Mouse (Mus musculus) intestine, postnatal 0 days (tissue): ENCODE data around the gene Rbmxl2. TPM values are rescaled to one million over a fixed set of nuclear protein-coding genes. Genes with fewer than 3 reads are reported as not detected.

ENCODE experiments used
- ATAC-seq: fragments of 200-750 bp; cut with Nextera tagmentation; 2 replicates; pipeline ENCODE4 v1.8.0; 2017; ENCODE audit warnings: mild to moderate bottlenecking, moderate TSS enrichment, moderate library complexity
- H3K27ac ChIP-seq: fragments of 300-500 bp; sonication (generic); 2 replicates; pipeline ENCODE4 v1.5.1; 2014; ENCODE audit warnings: mild to moderate bottlenecking, low read depth, low read length, moderate library complexity
- H3K27me3 ChIP-seq: fragments of 300-500 bp; sonication (generic); replicated peaks from 2 replicates; pipeline ENCODE4 v1.6.1; 2014; ENCODE audit warnings: low read length, mixed read lengths; ENCODE audit not compliant: control insufficient read depth, insufficient read depth
- H3K36me3 ChIP-seq: fragments of 300-500 bp; sonication (generic); 2 replicates; pipeline ENCODE4 v1.6.1; 2014; ENCODE audit warnings: mild to moderate bottlenecking, moderate library complexity; ENCODE audit not compliant: control insufficient read depth, insufficient read depth
- H3K4me1 ChIP-seq: fragments of 300-500 bp; sonication (generic); replicated peaks from 2 replicates; pipeline ENCODE4 v1.6.1; 2014; ENCODE audit warnings: antibody characterized with exemption, low read length, mixed read lengths; ENCODE audit not compliant: control insufficient read depth, insufficient read depth
- H3K4me2 ChIP-seq: fragments of 300-500 bp; sonication (generic); replicated peaks from 2 replicates; pipeline ENCODE4 v1.6.1; 2014; ENCODE audit warnings: low read depth, mild to moderate bottlenecking, moderate library complexity
- H3K4me3 ChIP-seq: fragments of 300-500 bp; sonication (generic); 2 replicates; pipeline ENCODE4 v1.5.1; 2014; ENCODE audit warnings: low read depth, low read length
- H3K9ac ChIP-seq: fragments of 300-500 bp; sonication (generic); 2 replicates; pipeline ENCODE4 v1.6.1; 2014; ENCODE audit warnings: mild to moderate bottlenecking, low read depth, low read length
- H3K9me3 ChIP-seq: fragments of 300-500 bp; sonication (generic); 2 replicates; pipeline ENCODE4 v1.6.1; 2016; ENCODE audit warnings: mixed run types; ENCODE audit not compliant: control insufficient read depth
- CTCF ChIP-seq: sonication (generic); IDR thresholded peaks from 2 replicates; pipeline ENCODE4 v1.5.1; 2016; ENCODE audit warnings: low read depth, mild to moderate bottlenecking, control low read depth, antibody characterized with exemption, moderate library complexity
- WGBS: fragments of 180-500 bp; shearing (Covaris S2); extraction: QIAGEN DNeasy Blood & Tissue Kit; methylation state at CpG from one replicate; pipeline ENCODE4 v1.1.7; 2014; 5-methylcytosine and 5-hydroxymethylcytosine counted together
- polyA plus RNA-seq: library from polyadenylated mRNA; unstranded; fragments of >200 nt; fragmentation: Nextera tagmentation; extraction: Ambion mirVana; gene quantifications from 2 replicates; pipeline ENCODE4 v1.2.1, GENCODE M21; 2015

Rbmxl2 gene
- polyA plus RNA-seq, 1 experiment from 2014 or later: not detected

GRCm38 (mm10) chr7:107215723-107216122, 6.5 kb downstream of the Rbmxl2 start:
- no peak overlapping the region for H3K9ac ChIP-seq
- no peak overlapping the region for H3K4me3 ChIP-seq
- peaks cover 10% of the 10 kb centered on the region; the same call in 1 of the 2 replicates for H3K27me3 ChIP-seq
- no peaks in the 10 kb centered on the region for H3K9me3 ChIP-seq
- H3K4me1 ChIP-seq: no peaks in the 10 kb centered on the region
- no peaks in the 10 kb centered on the region for H3K36me3 ChIP-seq
- TF ChIP-seq CTCF: peak; percentile 76
- no peak overlapping the region for H3K27ac ChIP-seq
- no peak for ATAC-seq
- H3K4me2 ChIP-seq: no peak overlapping the region

- Histone ChIP-seq H3K4me1 (no peaks in the 10 kb centered on the region), H3K36me3 (no peaks in the 10 kb centered on the region), H3K4me3 (no peak overlapping the region), H3K27ac (no peak overlapping the region), H3K9ac (no peak overlapping the region), H3K4me2 (no peak overlapping the region), H3K9me3 (no peaks in the 10 kb centered on the region), H3K27me3 (no peaks in the 10 kb centered on the region)
- ATAC-seq: no peak
- WGBS: 78% methylated on average over 2 of the region's 2 CpGs
- TF ChIP-seq CTCF: peak; percentile 39
Measured at GRCm38 (mm10) chr7:107216845-107217244, 7.6 kb downstream of the Rbmxl2 start.

GRCm38 (mm10) chr7:107236854-107237253, 27.6 kb downstream of the Rbmxl2 start:
- TF ChIP-seq CTCF: no peak
- no peaks in the 10 kb centered on the region for H3K4me1 ChIP-seq
- H3K27ac ChIP-seq: no peak overlapping the region
- H3K9ac ChIP-seq: no peak overlapping the region
- no peaks in the 10 kb centered on the region for H3K36me3 ChIP-seq
- ATAC-seq: no peak
- no peaks in the 10 kb centered on the region for H3K27me3 ChIP-seq
- no peaks in the 10 kb centered on the region for H3K9me3 ChIP-seq
- no peak overlapping the region for H3K4me3 ChIP-seq
- no peak overlapping the region for H3K4me2 ChIP-seq
- 63% methylated on average over 3 of the region's 3 CpGs for WGBS

- H3K27ac ChIP-seq: no peak overlapping the region
- TF ChIP-seq CTCF: peak; percentile 30; the same call in 1 of the 2 replicates
- H3K4me1 ChIP-seq: no peaks in the 10 kb centered on the region
- H3K27me3 ChIP-seq: no peaks in the 10 kb centered on the region
- H3K4me3 ChIP-seq: no peak overlapping the region
- no peak overlapping the region for H3K9ac ChIP-seq
- no peaks in the 10 kb centered on the region for H3K9me3 ChIP-seq
- WGBS: 66% methylated on average over 3 of the region's 3 CpGs
- no peak overlapping the region for H3K4me2 ChIP-seq
- no peaks in the 10 kb centered on the region for H3K36me3 ChIP-seq
- no peak for ATAC-seq
Measured at GRCm38 (mm10) chr7:107237498-107237897, 28.3 kb downstream of the Rbmxl2 start.

- Histone ChIP-seq H3K36me3 (no peaks in the 10 kb centered on the region), H3K27ac (no peak overlapping the region), H3K9ac (no peak overlapping the region), H3K4me1 (no peaks in the 10 kb centered on the region), H3K4me2 (no peak overlapping the region), H3K27me3 (no peaks in the 10 kb centered on the region), H3K4me3 (no peak overlapping the region), H3K9me3 (no peaks in the 10 kb centered on the region)
- TF ChIP-seq CTCF: no peak
- ATAC-seq: no peak
- 87% methylated on average over 5 of the region's 5 CpGs for WGBS
Measured at GRCm38 (mm10) chr7:107241371-107241883, 32.2 kb downstream of the Rbmxl2 start.

GRCm38 (mm10) chr7:107250211-107250985, 41.2 kb downstream of the Rbmxl2 start:
- H3K4me2 ChIP-seq: no peak overlapping the region
- H3K9me3 ChIP-seq: no peaks in the 10 kb centered on the region
- no peak overlapping the region for H3K4me3 ChIP-seq
- H3K9ac ChIP-seq: no peak overlapping the region
- no peak overlapping the region for H3K27ac ChIP-seq
- no peaks in the 10 kb centered on the region for H3K4me1 ChIP-seq
- H3K36me3 ChIP-seq: no peaks in the 10 kb centered on the region
- no peak for ATAC-seq
- no peak for TF ChIP-seq CTCF
- WGBS: 76% methylated on average over 5 of the region's 5 CpGs
- no peaks in the 10 kb centered on the region for H3K27me3 ChIP-seq
